ENCODE assay signal across 19 mouse cellular contexts in the genomic region with DNA sequence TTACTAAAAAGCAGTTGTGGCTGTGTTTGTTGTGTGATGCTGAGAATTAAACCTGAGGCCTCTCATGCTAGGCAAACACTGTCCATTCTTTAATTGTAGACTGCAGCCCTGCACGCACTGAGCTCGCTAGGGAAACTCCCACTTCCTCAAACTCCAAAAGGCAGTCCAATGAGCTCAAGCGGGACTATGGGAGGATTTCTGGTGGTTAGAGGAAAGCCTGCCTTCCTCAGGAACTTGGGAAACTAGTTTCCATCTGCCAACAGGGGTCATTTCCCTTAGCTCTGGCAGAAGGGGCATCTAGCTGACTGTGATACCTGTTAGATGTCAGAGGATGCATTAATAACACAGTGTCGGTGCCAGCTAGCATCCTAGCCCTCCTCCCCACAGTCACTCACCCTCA.
DNase-seq lines count a peak whose midpoint lies in the region; ATAC-seq and TF ChIP-seq lines count a peak whose summit lies in the region.
"Had no signal": no experiment of that assay in that cellular context is flagged by ENCODE, and none has a peak within 500 bp of the region (broad histone marks: within the 10 kb centered on the region; RNA-seq: fewer than 3 reads in every experiment).

No protein-coding gene starts in this region.

- H3K36me3 ChIP-seq in heart, embryonic 11.5 days (ENCODE audit: control insufficient read depth, insufficient read depth, low read length): no peaks in the 10 kb centered on the region
- peaks cover 4% of the 10 kb centered on the region; the same call in 1 of the 2 replicates for H3K36me3 ChIP-seq in lung, postnatal 0 days (ENCODE audit: insufficient read depth, low read length)
- peaks cover 6% of the 10 kb centered on the region; the same call in 1 of the 2 replicates for H3K36me3 ChIP-seq in hindbrain, postnatal 0 days (ENCODE audit: insufficient read depth, low read length)

- TF ChIP-seq CTCF in lung, postnatal 0 days (IDR thresholded peaks at IDR 0.05): 0 out of 2 replicates have a peak, but pooled peaks have one; percentile 2
- TF ChIP-seq CTCF in lung, adult 2 months (IDR thresholded peaks at IDR 0.05; ENCODE audit: insufficient read depth, low read length): no peak
- TF ChIP-seq CTCF in hindbrain, postnatal 0 days (IDR thresholded peaks at IDR 0.05; ENCODE audit: low read depth): no peak

- no peak overlapping the region for H3K9ac ChIP-seq in heart, embryonic 11.5 days (ENCODE audit: low read depth, low read length)
- no peak overlapping the region for H3K9ac ChIP-seq in lung, postnatal 0 days (replicated peaks; ENCODE audit: low read depth)
- H3K9ac ChIP-seq in hindbrain, postnatal 0 days (replicated peaks; ENCODE audit: low read length): no peak overlapping the region
- H3K9ac ChIP-seq: embryonic facial prominence, embryonic 15.5 days; midbrain, embryonic 13.5 days had no signal

- no peaks in the 10 kb centered on the region for H3K27me3 ChIP-seq in heart, embryonic 11.5 days (ENCODE audit: control insufficient read depth, insufficient read depth, low read length)
- no peaks in the 10 kb centered on the region for H3K27me3 ChIP-seq in lung, postnatal 0 days (replicated peaks; ENCODE audit: insufficient read depth, low read length)
- H3K27me3 ChIP-seq in hindbrain, postnatal 0 days (ENCODE audit: insufficient read depth, low read length): no peaks in the 10 kb centered on the region
- H3K27me3 ChIP-seq: embryonic facial prominence, embryonic 15.5 days; midbrain, embryonic 13.5 days had no signal

- intact Hi-C loops in heart, postnatal 14 days (cut with DNase I): loop anchor here (5.0 kb wide), 2 partner anchors 78 to 158 kb away; a partner anchor contains a TSS
- intact Hi-C loops in left cerebral cortex, postnatal 25 days (cut with DNase I): no loop called here

- no peak overlapping the region for H3K4me2 ChIP-seq in heart, embryonic 11.5 days
- H3K4me2 ChIP-seq in lung, postnatal 0 days (replicated peaks; ENCODE audit: low read depth, low read length): no peak overlapping the region
- no peak overlapping the region for H3K4me2 ChIP-seq in hindbrain, postnatal 0 days (ENCODE audit: low read depth, low read length)
- H3K4me2 ChIP-seq: embryonic facial prominence, embryonic 15.5 days; midbrain, embryonic 13.5 days had no signal

- no peak overlapping the region for H3K27ac ChIP-seq in heart, embryonic 11.5 days (ENCODE audit: low read depth, low read length)
- H3K27ac ChIP-seq in lung, postnatal 0 days (ENCODE audit: low read length): no peak overlapping the region
- no peak overlapping the region for H3K27ac ChIP-seq in hindbrain, postnatal 0 days
- H3K27ac ChIP-seq: embryonic facial prominence, embryonic 15.5 days; forebrain, embryonic 10.5 days; gastrocnemius, adult 2 months; kidney, postnatal 0 days; macrophage; midbrain, embryonic 13.5 days had no signal

- no peak for TF ChIP-seq EP300 in lung, postnatal 0 days (IDR thresholded peaks at IDR 0.05)

- no peaks in the 10 kb centered on the region for H3K9me3 ChIP-seq in heart, embryonic 11.5 days (replicated peaks; ENCODE audit: control insufficient read depth, low read length)
- no peaks in the 10 kb centered on the region for H3K9me3 ChIP-seq in lung, postnatal 0 days (ENCODE audit: low read length)
- no peaks in the 10 kb centered on the region for H3K9me3 ChIP-seq in hindbrain, postnatal 0 days (ENCODE audit: low read length)
- H3K9me3 ChIP-seq: embryonic facial prominence, embryonic 15.5 days; forebrain, embryonic 10.5 days; midbrain, embryonic 13.5 days had no signal

- H3K4me1 ChIP-seq in heart, embryonic 11.5 days (ENCODE audit: control insufficient read depth, insufficient read depth, low read length): no peaks in the 10 kb centered on the region
- H3K4me1 ChIP-seq in lung, postnatal 0 days (ENCODE audit: insufficient read depth, low read depth, low read length): no peaks in the 10 kb centered on the region
- no peaks in the 10 kb centered on the region for H3K4me1 ChIP-seq in lung, adult 2 months (ENCODE audit: control insufficient read depth, insufficient read depth, low read length)
- H3K4me1 ChIP-seq in hindbrain, postnatal 0 days (ENCODE audit: insufficient read depth, low read length): no peaks in the 10 kb centered on the region
- H3K4me1 ChIP-seq: embryonic facial prominence, embryonic 15.5 days; forebrain, embryonic 10.5 days; midbrain, embryonic 13.5 days had no signal

- no peak for TF ChIP-seq POLR2A in lung, adult 2 months (IDR thresholded peaks at IDR 0.05; ENCODE audit: borderline replicate concordance, extremely low read depth, low read depth, low read length)

- no peak for ATAC-seq in heart, embryonic 11.5 days (replicated peaks; ENCODE audit: insufficient number of reproducible peaks, low FRiP score, low TSS enrichment)
- ATAC-seq in lung, postnatal 0 days: no peak
- ATAC-seq in hindbrain, postnatal 0 days: no peak
- ATAC-seq: inflammation-experienced regulatory T-cells, adult 6 months; midbrain, embryonic 13.5 days had no signal

- peak; percentile 3 to 40 for DNase-seq in heart, adult 9 months (ENCODE audit: low spot score in 2 of 2)
- peak; percentile 17 for DNase-seq in lung, postnatal 0 days (ENCODE audit: low spot score)
- DNase-seq in lung, adult 2 months: no peak
- DNase-seq in heart, postnatal 14 days: peak; percentile 10 to 12
- no peak for DNase-seq in hindbrain, postnatal 0 days (ENCODE audit: low spot score)
- no peak for DNase-seq in left cerebral cortex, postnatal 25 days (ENCODE audit: low spot score in 2 of 2)
- DNase-seq: adrenal gland, postnatal 25 days; B cell, adult 2 months; gastrocnemius, adult 2 months; left cerebral cortex, postnatal 4 days; liver; thymus, postnatal 36 days had no signal

- WGBS in heart, embryonic 11.5 days (ENCODE audit: insufficient replicate concordance): 78% methylated on average over 4 of the region's 4 CpGs
- WGBS in lung, postnatal 0 days: 65% methylated on average over 4 of the region's 4 CpGs
- WGBS in lung, adult 2 months: 50% methylated on average over 4 of the region's 4 CpGs
- WGBS in hindbrain, postnatal 0 days: 82% methylated on average over 4 of the region's 4 CpGs

- H3K4me3 ChIP-seq in heart, embryonic 11.5 days (ENCODE audit: low read depth, low read length): no peak overlapping the region
- H3K4me3 ChIP-seq in lung, postnatal 0 days (ENCODE audit: low read depth, low read length): no peak overlapping the region
- H3K4me3 ChIP-seq in lung, adult 2 months (replicated peaks; ENCODE audit: extremely low read depth, low read depth, low read length): no peak overlapping the region
- no peak overlapping the region for H3K4me3 ChIP-seq in hindbrain, postnatal 0 days (ENCODE audit: low read length)
- H3K4me3 ChIP-seq: embryonic facial prominence, embryonic 15.5 days; forebrain, embryonic 10.5 days; gastrocnemius, adult 2 months; midbrain, embryonic 13.5 days had no signal

Comparison
In these comparisons a context has a peak if more than half of its experiments do, and no peak if none do; other contexts are left out.
1. DNase-seq: peak in heart, adult 9 months (2 of 2), lung, postnatal 0 days (single experiment) and heart, postnatal 14 days (2 of 2); none in lung, adult 2 months (single experiment), hindbrain, postnatal 0 days (single experiment) and left cerebral cortex, postnatal 25 days (0 of 2).